Mouse (Mus musculus): ENCODE measurements around the gene Sec14l2. TPM values are rescaled to one million over a fixed set of nuclear protein-coding genes. Genes with fewer than 3 reads are reported as not detected.
"Not testable (repeated sequence)": the region's sequence is repeated elsewhere in the genome, so short reads cannot be mapped to it uniquely, and the experiment has no call there.

Sec14l2 gene
- polyA plus RNA-seq, 1 experiment: 32.2 TPM

- Histone ChIP-seq H3K27me3 (ENCODE audit: control insufficient read depth, insufficient read depth, low read length) (no peaks in the 10 kb centered on the region), H3K4me3 (replicated peaks; ENCODE audit: insufficient read depth, low read depth, low read length) (no peak overlapping the region), H3K4me1 (ENCODE audit: control insufficient read depth, insufficient read depth, low read length) (peaks cover 8% of the 10 kb centered on the region; the same call in 1 of the 2 replicates), H3K27ac (ENCODE audit: insufficient read depth, low read length) (no peak overlapping the region)
- WGBS: 91% methylated on average over 6 of the region's 6 CpGs
- no peak for DNase-seq
- TF ChIP-seq CTCF (IDR thresholded peaks at IDR 0.05; ENCODE audit: borderline replicate concordance, insufficient read depth, low read depth, low read length) (no peak), POLR2A (IDR thresholded peaks at IDR 0.05; ENCODE audit: borderline replicate concordance, insufficient read depth, low read length) (no peak)
Measured at GRCm38 (mm10) chr11:4113970-4114369, 9.2 kb downstream of the Sec14l2 start.

GRCm38 (mm10) chr11:4113496-4113895, 9.7 kb downstream of the Sec14l2 start:
- Histone ChIP-seq H3K27ac (ENCODE audit: insufficient read depth, low read length) (no peak overlapping the region), H3K4me1 (ENCODE audit: control insufficient read depth, insufficient read depth, low read length) (peaks cover 8% of the 10 kb centered on the region; the same call in 1 of the 2 replicates), H3K27me3 (ENCODE audit: control insufficient read depth, insufficient read depth, low read length) (no peaks in the 10 kb centered on the region), H3K4me3 (replicated peaks; ENCODE audit: insufficient read depth, low read depth, low read length) (no peak overlapping the region)
- 59% methylated on average over 4 of the region's 4 CpGs for WGBS
- DNase-seq: no peak
- TF ChIP-seq CTCF (IDR thresholded peaks at IDR 0.05; ENCODE audit: borderline replicate concordance, insufficient read depth, low read depth, low read length): no peak
- TF ChIP-seq POLR2A (IDR thresholded peaks at IDR 0.05; ENCODE audit: borderline replicate concordance, insufficient read depth, low read length): no peak

- 81% methylated on average over 6 of the region's 6 CpGs for WGBS
- H3K27ac ChIP-seq (ENCODE audit: insufficient read depth, low read length): no peak overlapping the region
Measured at GRCm38 (mm10) chr11:4112861-4113260, 10.4 kb downstream of the Sec14l2 start.

GRCm38 (mm10) chr11:4112033-4112432, 11.2 kb downstream of the Sec14l2 start:
- TF ChIP-seq POLR2A (IDR thresholded peaks at IDR 0.05; ENCODE audit: borderline replicate concordance, insufficient read depth, low read length): no peak
- TF ChIP-seq CTCF (IDR thresholded peaks at IDR 0.05; ENCODE audit: borderline replicate concordance, insufficient read depth, low read depth, low read length): no peak
- 93% methylated on average over 4 of the region's 4 CpGs for WGBS
- Histone ChIP-seq H3K27me3 (ENCODE audit: control insufficient read depth, insufficient read depth, low read length) (no peaks in the 10 kb centered on the region), H3K4me1 (ENCODE audit: control insufficient read depth, insufficient read depth, low read length) (peaks cover 5% of the 10 kb centered on the region; the same call in 1 of the 2 replicates), H3K27ac (ENCODE audit: insufficient read depth, low read length) (no peak overlapping the region), H3K4me3 (replicated peaks; ENCODE audit: insufficient read depth, low read depth, low read length) (no peak overlapping the region)
- DNase-seq: no peak

More at GRCm38 (mm10) chr11:4112861-4113260, 10.4 kb downstream of the Sec14l2 start:
- Histone ChIP-seq H3K4me1 (ENCODE audit: control insufficient read depth, insufficient read depth, low read length) (peaks cover 8% of the 10 kb centered on the region; the same call in 1 of the 2 replicates), H3K4me3 (replicated peaks; ENCODE audit: insufficient read depth, low read depth, low read length) (no peak overlapping the region), H3K27me3 (ENCODE audit: control insufficient read depth, insufficient read depth, low read length) (no peaks in the 10 kb centered on the region)
- TF ChIP-seq CTCF (IDR thresholded peaks at IDR 0.05; ENCODE audit: borderline replicate concordance, insufficient read depth, low read depth, low read length): no peak
- DNase-seq: no peak

- no peak for TF ChIP-seq POLR2A (IDR thresholded peaks at IDR 0.05; ENCODE audit: borderline replicate concordance, insufficient read depth, low read length)
- no peak for TF ChIP-seq CTCF (IDR thresholded peaks at IDR 0.05; ENCODE audit: borderline replicate concordance, insufficient read depth, low read depth, low read length)
- Histone ChIP-seq H3K4me1 (ENCODE audit: control insufficient read depth, insufficient read depth, low read length) (no peaks in the 10 kb centered on the region), H3K27me3 (ENCODE audit: control insufficient read depth, insufficient read depth, low read length) (no peaks in the 10 kb centered on the region), H3K4me3 (replicated peaks; ENCODE audit: insufficient read depth, low read depth, low read length) (no peak overlapping the region), H3K27ac (ENCODE audit: insufficient read depth, low read length) (no peak overlapping the region)
- WGBS: 85% methylated on average over 7 of the region's 7 CpGs
- DNase-seq: no peak
Measured at GRCm38 (mm10) chr11:4108691-4109090, 14.5 kb downstream of the Sec14l2 start.

- not testable (repeated sequence) for H3K27me3 ChIP-seq (ENCODE audit: control insufficient read depth, insufficient read depth, low read length); H3K4me1 ChIP-seq (ENCODE audit: control insufficient read depth, insufficient read depth, low read length); DNase-seq; H3K27ac ChIP-seq (ENCODE audit: insufficient read depth, low read length); H3K4me3 ChIP-seq (replicated peaks; ENCODE audit: insufficient read depth, low read depth, low read length)
- WGBS: 75% methylated on average over 6 of the region's 6 CpGs
Measured at GRCm38 (mm10) chr11:4107901-4108300, 15.3 kb downstream of the Sec14l2 start.

- 81% methylated on average over 6 of the region's 6 CpGs for WGBS
- H3K27ac ChIP-seq (ENCODE audit: insufficient read depth, low read length): no peak overlapping the region
- DNase-seq: no peak
- TF ChIP-seq CTCF (IDR thresholded peaks at IDR 0.05; ENCODE audit: borderline replicate concordance, insufficient read depth, low read depth, low read length) (no peak), POLR2A (IDR thresholded peaks at IDR 0.05; ENCODE audit: borderline replicate concordance, insufficient read depth, low read length) (no peak)
- no peak overlapping the region for H3K4me3 ChIP-seq (replicated peaks; ENCODE audit: insufficient read depth, low read depth, low read length)
- no peaks in the 10 kb centered on the region for H3K4me1 ChIP-seq (ENCODE audit: control insufficient read depth, insufficient read depth, low read length)
- H3K27me3 ChIP-seq (ENCODE audit: control insufficient read depth, insufficient read depth, low read length): no peaks in the 10 kb centered on the region
Measured at GRCm38 (mm10) chr11:4105444-4105843, 17.8 kb downstream of the Sec14l2 start.

GRCm38 (mm10) chr11:4104989-4105388, 18.2 kb downstream of the Sec14l2 start:
- WGBS: 92% methylated on average over 5 of the region's 5 CpGs
- TF ChIP-seq POLR2A (IDR thresholded peaks at IDR 0.05; ENCODE audit: borderline replicate concordance, insufficient read depth, low read length) (no peak), CTCF (IDR thresholded peaks at IDR 0.05; ENCODE audit: borderline replicate concordance, insufficient read depth, low read depth, low read length) (no peak)
- Histone ChIP-seq H3K27me3 (ENCODE audit: control insufficient read depth, insufficient read depth, low read length) (no peaks in the 10 kb centered on the region), H3K27ac (ENCODE audit: insufficient read depth, low read length) (no peak overlapping the region), H3K4me3 (replicated peaks; ENCODE audit: insufficient read depth, low read depth, low read length) (no peak overlapping the region), H3K4me1 (ENCODE audit: control insufficient read depth, insufficient read depth, low read length) (no peaks in the 10 kb centered on the region)
- DNase-seq: no peak

All from cerebellum, adult 2 months (tissue).